ENCODE assay signal across 22 mouse cellular contexts in the genomic region with DNA sequence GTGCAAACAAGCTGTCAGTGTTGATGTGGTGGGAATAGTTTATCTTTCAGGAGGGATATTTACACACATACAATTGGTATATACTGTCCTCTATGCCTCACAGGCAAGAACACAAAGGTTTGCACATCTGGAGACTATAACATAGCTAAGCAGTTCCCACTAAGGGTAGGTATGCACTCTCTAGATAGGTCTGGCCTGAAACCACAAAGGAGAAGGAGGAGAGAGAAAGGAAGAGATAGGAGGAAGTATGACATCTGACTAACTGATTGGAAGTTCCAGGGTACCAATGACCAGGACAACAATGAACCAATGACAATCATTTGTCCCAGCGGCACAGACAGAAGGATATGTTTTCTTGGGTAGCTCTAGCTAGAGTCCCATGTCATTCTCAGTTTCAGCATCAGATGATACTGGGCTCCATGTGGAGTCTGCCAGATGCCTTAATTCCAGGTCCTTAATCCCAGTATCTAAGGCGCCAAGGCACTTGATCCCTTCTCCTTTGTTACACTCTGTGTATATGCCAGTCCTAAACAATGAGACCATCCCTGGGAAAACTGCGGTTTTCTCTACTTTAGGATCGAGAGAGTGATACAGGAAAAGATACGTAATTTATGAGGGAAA.
"Had no signal": no experiment of that assay in that cellular context is flagged by ENCODE, and none has a peak within 500 bp of the region (broad histone marks: within the 10 kb centered on the region; RNA-seq: fewer than 3 reads in every experiment).

No protein-coding gene starts in this region.

- H3K9me3 ChIP-seq: heart, embryonic 12.5 days; hindbrain, embryonic 10.5 days; hindbrain, embryonic 12.5 days; intestine, embryonic 15.5 days; limb, embryonic 10.5 days; limb, embryonic 12.5 days; liver, embryonic 13.5 days had no signal

- H3K4me3 ChIP-seq: heart, adult 2 months; heart, embryonic 12.5 days; hindbrain, embryonic 10.5 days; hindbrain, embryonic 12.5 days; intestine, embryonic 15.5 days; layer of hippocampus, adult 2 months; left cerebral cortex, adult 2 months; limb, embryonic 10.5 days; limb, embryonic 12.5 days; liver, embryonic 13.5 days had no signal

- ATAC-seq: hindbrain, embryonic 16.5 days; inflammation-experienced regulatory T-cells, adult 6 months; intestine, embryonic 15.5 days; intestine, postnatal 0 days had no signal

- DNase-seq: gastrocnemius, postnatal 14 days; heart, adult 2 months; heart, postnatal 10 days; heart, postnatal 4 days; kidney, adult 18-20 months; kidney, adult 8-10 months; kidney, postnatal 25 days; liver; liver, embryonic 13.5 days had no signal

- H3K27ac ChIP-seq: heart, adult 2 months; hindbrain, embryonic 10.5 days; hindbrain, embryonic 12.5 days; hindbrain, embryonic 14.5 days; intestine, embryonic 15.5 days; layer of hippocampus, adult 2 months; left cerebral cortex, adult 2 months; limb, embryonic 10.5 days; limb, embryonic 12.5 days; liver, embryonic 13.5 days had no signal

- H3K4me1 ChIP-seq: intestine, embryonic 15.5 days; liver, embryonic 13.5 days had no signal

- H3K27me3 ChIP-seq: heart, embryonic 12.5 days; hindbrain, embryonic 12.5 days; intestine, embryonic 15.5 days; liver, embryonic 13.5 days had no signal

- H3K4me2 ChIP-seq: heart, embryonic 12.5 days; hindbrain, embryonic 12.5 days; hindbrain, embryonic 14.5 days; intestine, embryonic 15.5 days; limb, embryonic 12.5 days; liver, embryonic 11.5 days; liver, embryonic 13.5 days had no signal

- H3K36me3 ChIP-seq: heart, embryonic 12.5 days; hindbrain, embryonic 10.5 days; hindbrain, embryonic 12.5 days; intestine, embryonic 15.5 days; limb, embryonic 10.5 days; limb, embryonic 12.5 days; liver, embryonic 13.5 days had no signal

- H3K9ac ChIP-seq: heart, embryonic 12.5 days; hindbrain, embryonic 12.5 days; hindbrain, embryonic 14.5 days; intestine, embryonic 15.5 days; limb, embryonic 12.5 days; liver, embryonic 13.5 days had no signal
